Mouse (Mus musculus) thymus, adult 2 months (tissue): ENCODE measurements at regions not wholly inside any gene's neighbourhood (a gene's known extent, or its start where the extent isn't known, plus 50 kb on each side); places are given as distances from the start of the nearest gene placed in this dataset.

ENCODE experiments used
- CTCF ChIP-seq: fragments of 200-500 bp; IDR thresholded peaks from 2 replicates; pipeline ENCODE4 v1.5.1; 2012; ENCODE audit warnings: mild to moderate bottlenecking, control low read depth, low read length, moderate library complexity, borderline replicate concordance; ENCODE audit not compliant: control insufficient read depth, poor library complexity, insufficient read depth; ENCODE audit errors: extremely low read depth
- POLR2A ChIP-seq: fragments of 200-500 bp; IDR thresholded peaks from 2 replicates; pipeline ENCODE4 v1.6.1; 2012; ENCODE audit warnings: mild to moderate bottlenecking, low read length, control low read depth, moderate library complexity; ENCODE audit not compliant: control insufficient read depth, poor library complexity, insufficient read depth; ENCODE audit errors: extremely low read depth

GRCm38 (mm10) chr8:78946085-78946484, 82.2 kb upstream of the Zfp827 start:
- TF ChIP-seq POLR2A (no peak), CTCF (no peak)
